ENCODE assay signal across 16 mouse cellular contexts in the genomic region with DNA sequence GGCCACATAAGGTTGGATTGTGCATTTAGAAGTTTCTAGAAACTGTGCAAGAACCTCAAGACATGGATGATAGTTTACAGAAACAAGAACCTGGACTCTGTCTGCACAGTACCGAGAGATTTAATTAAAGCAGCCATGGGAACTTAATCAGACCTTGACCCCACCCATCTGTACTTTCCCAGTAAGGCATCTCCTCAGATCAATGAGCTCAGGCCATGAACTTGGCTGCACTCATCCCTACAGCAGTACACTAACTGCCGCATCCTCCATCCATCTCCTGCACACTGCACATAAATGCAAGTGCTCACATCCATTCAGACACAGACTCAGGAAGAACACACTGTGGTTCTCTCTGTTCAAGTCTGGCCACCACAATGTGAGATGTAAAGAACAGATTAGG. TPM values are rescaled to one million over a fixed set of nuclear protein-coding genes. Genes with fewer than 3 reads are reported as not detected.
"Had no signal": no experiment of that assay in that cellular context is flagged by ENCODE, and none has a peak within 500 bp of the region (broad histone marks: within the 10 kb centered on the region; RNA-seq: fewer than 3 reads in every experiment).

No protein-coding gene starts in this region.

- H3K4me1 ChIP-seq: limb, embryonic 10.5 days; midbrain, embryonic 13.5 days; stomach, embryonic 15.5 days had no signal

- H3K9me3 ChIP-seq: limb, embryonic 10.5 days; midbrain, embryonic 13.5 days; stomach, embryonic 15.5 days had no signal

- ATAC-seq: lung, postnatal 0 days; midbrain, embryonic 13.5 days had no signal

- H3K36me3 ChIP-seq: limb, embryonic 10.5 days; midbrain, embryonic 13.5 days; stomach, embryonic 15.5 days had no signal

- H3K4me2 ChIP-seq: midbrain, embryonic 13.5 days; stomach, embryonic 15.5 days had no signal

- H3K4me3 ChIP-seq: left cerebral cortex, adult 2 months; limb, embryonic 10.5 days; midbrain, embryonic 13.5 days; stomach, embryonic 15.5 days had no signal

- DNase-seq: kidney, adult 8-10 months; kidney, postnatal 25 days; lung, adult 2 months; lung, postnatal 36 days; right cerebral cortex, postnatal 14 days; thymus, adult 2 months; thymus, postnatal 36 days had no signal

- H3K27ac ChIP-seq: left cerebral cortex, adult 2 months; limb, embryonic 10.5 days; midbrain, embryonic 13.5 days; stomach, embryonic 15.5 days had no signal

- H3K9ac ChIP-seq: midbrain, embryonic 13.5 days; stomach, embryonic 15.5 days had no signal

RNA-seq across cellular contexts. Expression of gene Hba-x, which starts 4.4 kb away (rescaled TPM):
- total RNA-seq: layer of hippocampus, postnatal 25 days; left cerebral cortex, adult 2 months; left cerebral cortex, postnatal 14 days; megakaryocyte progenitor cell, adult 5-6 weeks had no signal
- polyA plus RNA-seq: lung, adult 2 months; testis, adult 2 months had no signal

RNA-seq across cellular contexts. Expression of gene Hbq1b, which starts 6.1 kb away (rescaled TPM):
- total RNA-seq: left cerebral cortex, adult 2 months; megakaryocyte progenitor cell, adult 5-6 weeks had no signal
- polyA plus RNA-seq: testis, adult 2 months had no signal
